Comparison of ENCODE assay signal across 17 mouse cellular contexts in genomic region chr16:31466106-31466505, GRCm38 (mm10).
"Had no signal": no experiment of that assay in that cellular context is flagged by ENCODE, and none has a peak within 500 bp of the region (broad histone marks: within the 10 kb centered on the region; RNA-seq: fewer than 3 reads in every experiment).

No protein-coding gene starts in this region.

- H3K4me1 ChIP-seq: embryonic facial prominence, embryonic 12.5 days; embryonic facial prominence, embryonic 13.5 days; forebrain, embryonic 15.5 days had no signal

- H3K9me3 ChIP-seq: embryonic facial prominence, embryonic 10.5 days; embryonic facial prominence, embryonic 12.5 days; embryonic facial prominence, embryonic 13.5 days; embryonic facial prominence, embryonic 15.5 days; forebrain, embryonic 10.5 days; forebrain, embryonic 12.5 days; forebrain, embryonic 13.5 days; forebrain, embryonic 15.5 days; heart, embryonic 10.5 days had no signal

- H3K27ac ChIP-seq: embryonic facial prominence, embryonic 10.5 days; embryonic facial prominence, embryonic 12.5 days; embryonic facial prominence, embryonic 13.5 days; embryonic facial prominence, embryonic 15.5 days; forebrain, embryonic 10.5 days; forebrain, embryonic 12.5 days; forebrain, embryonic 13.5 days; forebrain, embryonic 15.5 days; gastrocnemius, adult 2 months; heart, adult 2 months; heart, embryonic 10.5 days had no signal

- H3K9ac ChIP-seq: embryonic facial prominence, embryonic 12.5 days; embryonic facial prominence, embryonic 13.5 days; embryonic facial prominence, embryonic 15.5 days; forebrain, embryonic 12.5 days; forebrain, embryonic 13.5 days; forebrain, embryonic 15.5 days; forebrain, postnatal 0 days had no signal

- DNase-seq: cerebellum, adult 8-10 months; cerebellum, adult 9-10 months; cerebellum, adult 9-11 months; heart, adult 11 months had no signal

- H3K27me3 ChIP-seq: embryonic facial prominence, embryonic 13.5 days; embryonic facial prominence, embryonic 15.5 days; forebrain, embryonic 13.5 days; forebrain, embryonic 15.5 days had no signal

- ATAC-seq: forebrain, embryonic 13.5 days; forebrain, embryonic 15.5 days had no signal

- H3K4me2 ChIP-seq: embryonic facial prominence, embryonic 12.5 days; embryonic facial prominence, embryonic 13.5 days; embryonic facial prominence, embryonic 15.5 days; forebrain, embryonic 12.5 days; forebrain, embryonic 13.5 days; forebrain, embryonic 15.5 days had no signal

- H3K4me3 ChIP-seq: embryonic facial prominence, embryonic 10.5 days; embryonic facial prominence, embryonic 12.5 days; embryonic facial prominence, embryonic 13.5 days; embryonic facial prominence, embryonic 15.5 days; erythroblast, embryonic 14.5 days; forebrain, embryonic 10.5 days; forebrain, embryonic 12.5 days; forebrain, embryonic 13.5 days; forebrain, embryonic 15.5 days; gastrocnemius, adult 2 months; heart, adult 2 months; heart, embryonic 10.5 days had no signal

- H3K36me3 ChIP-seq: embryonic facial prominence, embryonic 10.5 days; embryonic facial prominence, embryonic 12.5 days; embryonic facial prominence, embryonic 13.5 days; embryonic facial prominence, embryonic 15.5 days; forebrain, embryonic 10.5 days; forebrain, embryonic 12.5 days; forebrain, embryonic 15.5 days; heart, embryonic 10.5 days had no signal
